Mouse (Mus musculus): ENCODE measurements at regions not wholly inside any gene's neighbourhood (a gene's known extent, or its start where the extent isn't known, plus 50 kb on each side); places are given as distances from the start of the nearest gene placed in this dataset.
"Not testable (repeated sequence)": the region's sequence is repeated elsewhere in the genome, so short reads cannot be mapped to it uniquely, and the experiment has no call there.

- not testable (repeated sequence) for DNase-seq (ENCODE audit: low spot score in 2 of 2)
These were observed 70.5 kb upstream of the Rad23b start for GRCm38 (mm10) chr4:55279351-55279750.

GRCm38 (mm10) chr4:55280706-55281105 is 69.1 kb upstream of the Rad23b start:
- DNase-seq (ENCODE audit: low spot score in 2 of 2) = no peak

GRCm38 (mm10) chr4:55281486-55282096 is 68.3 kb upstream of the Rad23b start:
- DNase-seq (ENCODE audit: low spot score in 2 of 2) = no peak

- DNase-seq (ENCODE audit: low spot score in 2 of 2) = no peak
These were observed 67.4 kb upstream of the Rad23b start for GRCm38 (mm10) chr4:55282474-55282873.

GRCm38 (mm10) chr4:55284722-55285225 is 65.1 kb upstream of the Rad23b start:
- no peak for DNase-seq (ENCODE audit: low spot score in 2 of 2)

GRCm38 (mm10) chr4:55285641-55286040 is 64.2 kb upstream of the Rad23b start:
- DNase-seq (ENCODE audit: low spot score in 2 of 2) = no peak

- no peak for DNase-seq (ENCODE audit: low spot score in 2 of 2)
These were observed 61.4 kb upstream of the Rad23b start for GRCm38 (mm10) chr4:55288456-55288855.

GRCm38 (mm10) chr4:55292277-55292676 is 57.6 kb upstream of the Rad23b start:
- no peak for DNase-seq (ENCODE audit: low spot score in 2 of 2)

GRCm38 (mm10) chr4:55292701-55293100 is 57.1 kb upstream of the Rad23b start:
- no peak for DNase-seq (ENCODE audit: low spot score in 2 of 2)

- DNase-seq (ENCODE audit: low spot score in 2 of 2) = no peak
These were observed 56.3 kb upstream of the Rad23b start for GRCm38 (mm10) chr4:55293347-55294079.

- peak; percentile 27 to 36 for DNase-seq (ENCODE audit: low spot score in 2 of 2)
These were observed 55.6 kb upstream of the Rad23b start for GRCm38 (mm10) chr4:55294255-55294687.

- no peak for DNase-seq (ENCODE audit: low spot score in 2 of 2)
These were observed 52.0 kb upstream of the Rad23b start for GRCm38 (mm10) chr4:55297841-55298240.
